Mouse (Mus musculus) intestine, embryonic 14.5 days (tissue): ENCODE results near the gene Slc5a11. TPM values are rescaled to one million over a fixed set of nuclear protein-coding genes. Genes with fewer than 3 reads are reported as not detected.

Source experiments
- ATAC-seq: fragments of 200-750 bp; cut with Nextera tagmentation; replicated peaks from 2 replicates; pipeline ENCODE4 v1.8.0; 2017; ENCODE audit warnings: low read depth, moderate number of reproducible peaks, moderate TSS enrichment, moderate library complexity; ENCODE audit not compliant: low FRiP score, low TSS enrichment
- DNase-seq: peaks from one replicate; pipeline ENCODE4 v3.0.0-alpha.2; 2018; ENCODE audit warnings: low spot score
- H3K27ac ChIP-seq: fragments of 300-500 bp; sonication (generic); 2 replicates; pipeline ENCODE4 v1.5.1; 2014; ENCODE audit warnings: low read depth, mild to moderate bottlenecking, control low read depth
- H3K27me3 ChIP-seq: fragments of 300-500 bp; sonication (generic); replicated peaks from 2 replicates; pipeline ENCODE4 v1.6.1; 2014; ENCODE audit warnings: low read length, control low read depth; ENCODE audit not compliant: control insufficient read depth, insufficient read depth
- H3K36me3 ChIP-seq: fragments of 300-500 bp; sonication (generic); 2 replicates; pipeline ENCODE4 v1.6.1; 2014; ENCODE audit warnings: low read length, control low read depth; ENCODE audit not compliant: control insufficient read depth, insufficient read depth
- H3K4me1 ChIP-seq: fragments of 300-500 bp; sonication (generic); replicated peaks from 2 replicates; pipeline ENCODE4 v1.6.1; 2014; ENCODE audit warnings: low read length, control low read depth, mixed read lengths; ENCODE audit not compliant: control insufficient read depth, insufficient read depth
- H3K4me2 ChIP-seq: fragments of 300-500 bp; sonication (generic); 2 replicates; pipeline ENCODE4 v1.6.1; 2014; ENCODE audit warnings: low read length
- H3K4me3 ChIP-seq: fragments of 300-500 bp; sonication (generic); 2 replicates; pipeline ENCODE4 v1.5.1; 2014; ENCODE audit warnings: low read depth, low read length, control low read depth, mixed read lengths
- H3K9ac ChIP-seq: fragments of 300-500 bp; sonication (generic); 2 replicates; pipeline ENCODE4 v1.6.1; 2014; ENCODE audit warnings: mild to moderate bottlenecking, low read length
- H3K9me3 ChIP-seq: fragments of 300-500 bp; sonication (generic); 2 replicates; pipeline ENCODE4 v1.6.1; 2016; ENCODE audit warnings: low read length, control low read depth; ENCODE audit not compliant: control insufficient read depth
- WGBS: fragments of 180-500 bp; shearing (Covaris S2); extraction: QIAGEN DNeasy Blood & Tissue Kit; methylation state at CpG from one replicate; pipeline ENCODE4 v1.1.7; 2014; 5-methylcytosine and 5-hydroxymethylcytosine counted together
- polyA plus RNA-seq: library from polyadenylated mRNA; unstranded; fragments of >200 nt; fragmentation: Nextera tagmentation; extraction: Ambion mirVana; gene quantifications from 2 replicates; pipeline ENCODE4 v1.2.1, GENCODE M21; 2014

Slc5a11 gene
- polyA plus RNA-seq, 1 experiment from 2014 or later = 2.9 TPM

DNA sequence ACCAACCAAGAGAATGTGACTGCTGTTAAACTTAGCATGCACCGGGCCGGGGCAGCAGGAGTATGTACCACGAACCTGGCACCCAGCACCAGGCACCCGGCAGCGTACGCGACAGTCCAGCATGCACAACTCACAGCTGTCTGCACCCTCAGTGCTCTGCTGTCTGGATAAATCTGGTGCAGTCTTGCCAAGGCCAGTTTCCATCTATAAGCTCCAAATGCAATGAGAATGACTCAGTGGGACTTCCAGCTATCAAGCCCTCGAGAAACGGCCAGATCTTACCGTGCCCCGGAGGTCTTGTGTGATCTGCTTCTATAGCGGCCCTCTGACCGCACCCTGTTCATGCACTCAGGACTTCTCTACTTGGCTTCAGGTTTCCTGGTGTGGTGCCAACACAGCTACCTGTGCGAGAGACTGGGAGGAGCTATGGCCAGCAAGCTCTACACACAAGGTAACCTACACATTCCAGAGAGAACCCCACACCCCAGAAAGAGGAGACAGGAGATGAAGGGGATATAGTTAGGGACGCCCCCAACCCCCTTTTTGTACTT is 14.8 kb upstream of the Slc5a11 start:
- H3K9me3 ChIP-seq = no peaks in the 10 kb centered on the region
- no peak overlapping the region for H3K9ac ChIP-seq
- DNase-seq (no peak), ATAC-seq (no peak)
- no peak overlapping the region for H3K4me3 ChIP-seq
- H3K36me3 ChIP-seq = peaks cover 9% of the 10 kb centered on the region
- H3K4me1 ChIP-seq = no peaks in the 10 kb centered on the region
- H3K4me2 ChIP-seq = no peak overlapping the region
- WGBS = 91% methylated on average over 15 of the region's 15 CpGs
- no peak overlapping the region for H3K27ac ChIP-seq
- no peaks in the 10 kb centered on the region for H3K27me3 ChIP-seq

GRCm38 (mm10) chr7:123200722-123201121 is 13.9 kb upstream of the Slc5a11 start:
- no peaks in the 10 kb centered on the region for H3K36me3 ChIP-seq
- ATAC-seq = no peak
- DNase-seq = no peak
- WGBS = 76% methylated on average over 9 of the region's 9 CpGs
- H3K4me3 ChIP-seq = no peak overlapping the region
- H3K27ac ChIP-seq = no peak overlapping the region
- H3K4me2 ChIP-seq = no peak overlapping the region
- H3K9ac ChIP-seq = no peak overlapping the region
- H3K27me3 ChIP-seq = no peaks in the 10 kb centered on the region
- no peaks in the 10 kb centered on the region for H3K9me3 ChIP-seq
- H3K4me1 ChIP-seq = no peaks in the 10 kb centered on the region

- H3K4me2 ChIP-seq = no peak overlapping the region
- no peaks in the 10 kb centered on the region for H3K36me3 ChIP-seq
- no peaks in the 10 kb centered on the region for H3K9me3 ChIP-seq
- 32% methylated on average over 14 of the region's 14 CpGs for WGBS
- ATAC-seq (no peak), DNase-seq (peak; percentile 79)
- no peaks in the 10 kb centered on the region for H3K27me3 ChIP-seq
- no peak overlapping the region for H3K27ac ChIP-seq
- no peak overlapping the region for H3K4me3 ChIP-seq
- no peaks in the 10 kb centered on the region for H3K4me1 ChIP-seq
- H3K9ac ChIP-seq = no peak overlapping the region
These were observed 9.3 kb upstream of the Slc5a11 start for GRCm38 (mm10) chr7:123205261-123205660.

- Histone ChIP-seq H3K36me3 (no peaks in the 10 kb centered on the region), H3K27ac (no peak overlapping the region), H3K9me3 (no peaks in the 10 kb centered on the region), H3K4me1 (no peaks in the 10 kb centered on the region), H3K9ac (no peak overlapping the region), H3K4me2 (no peak overlapping the region), H3K4me3 (no peak overlapping the region), H3K27me3 (no peaks in the 10 kb centered on the region)
- DNase-seq (no peak), ATAC-seq (no peak)
- WGBS = 73% methylated on average over 6 of the region's 6 CpGs
These were observed 7.0 kb upstream of the Slc5a11 start for GRCm38 (mm10) chr7:123207561-123207960.

DNA sequence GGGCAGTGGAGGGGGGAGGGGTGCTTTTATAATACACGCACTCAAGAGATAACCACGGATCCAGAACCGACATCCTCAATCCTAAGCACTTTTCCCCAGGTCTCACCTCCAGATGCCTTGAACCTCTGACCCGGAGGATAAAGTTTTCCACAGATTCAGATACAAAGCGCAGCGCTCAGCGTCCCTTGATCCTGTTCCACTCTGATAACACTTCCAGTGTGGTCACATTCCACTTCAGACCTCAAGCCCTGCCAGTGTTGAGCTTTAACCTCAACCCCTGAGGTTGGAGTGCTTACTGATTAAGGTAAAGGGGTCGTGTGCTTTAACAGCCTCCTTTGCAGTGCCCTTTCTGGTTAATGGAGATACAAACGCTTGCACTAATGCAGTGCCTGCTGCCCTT is 4.7 kb upstream of the Slc5a11 start:
- no peaks in the 10 kb centered on the region for H3K9me3 ChIP-seq
- no peak for DNase-seq
- peaks cover 11% of the 10 kb centered on the region for H3K4me1 ChIP-seq
- no peak overlapping the region for H3K27ac ChIP-seq
- no peak overlapping the region for H3K9ac ChIP-seq
- no peaks in the 10 kb centered on the region for H3K36me3 ChIP-seq
- H3K4me3 ChIP-seq = no peak overlapping the region
- no peaks in the 10 kb centered on the region for H3K27me3 ChIP-seq
- 49% methylated on average over 9 of the region's 9 CpGs for WGBS
- no peak for ATAC-seq
- no peak overlapping the region for H3K4me2 ChIP-seq

DNA sequence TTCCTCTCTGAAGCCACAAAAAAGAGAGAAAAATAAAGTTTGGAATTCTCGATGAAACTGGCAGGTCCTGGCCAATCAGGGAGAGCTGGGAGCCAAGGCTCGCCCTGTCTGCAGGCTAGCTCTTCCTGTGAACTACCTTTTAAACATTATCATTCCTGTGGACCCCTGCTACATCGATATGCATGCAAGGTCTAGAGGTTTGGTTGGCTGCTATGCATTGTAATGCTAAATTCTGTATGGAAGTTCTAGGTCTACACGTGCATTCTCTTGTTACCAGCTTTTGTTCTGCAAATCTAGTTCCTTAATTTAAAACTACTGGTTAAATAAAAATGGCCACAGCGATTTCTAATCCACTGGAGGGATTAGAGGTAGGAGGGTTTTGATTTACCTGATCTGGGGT is 3.1 kb upstream of the Slc5a11 start:
- WGBS = 64% methylated on average over 5 of the region's 5 CpGs
- no peak overlapping the region for H3K4me2 ChIP-seq
- H3K36me3 ChIP-seq = no peaks in the 10 kb centered on the region
- no peak for ATAC-seq
- no peak overlapping the region for H3K27ac ChIP-seq
- no peak overlapping the region for H3K9ac ChIP-seq
- H3K9me3 ChIP-seq = no peaks in the 10 kb centered on the region
- no peaks in the 10 kb centered on the region for H3K27me3 ChIP-seq
- no peak for DNase-seq
- no peak overlapping the region for H3K4me3 ChIP-seq
- H3K4me1 ChIP-seq = peaks cover 13% of the 10 kb centered on the region

DNA sequence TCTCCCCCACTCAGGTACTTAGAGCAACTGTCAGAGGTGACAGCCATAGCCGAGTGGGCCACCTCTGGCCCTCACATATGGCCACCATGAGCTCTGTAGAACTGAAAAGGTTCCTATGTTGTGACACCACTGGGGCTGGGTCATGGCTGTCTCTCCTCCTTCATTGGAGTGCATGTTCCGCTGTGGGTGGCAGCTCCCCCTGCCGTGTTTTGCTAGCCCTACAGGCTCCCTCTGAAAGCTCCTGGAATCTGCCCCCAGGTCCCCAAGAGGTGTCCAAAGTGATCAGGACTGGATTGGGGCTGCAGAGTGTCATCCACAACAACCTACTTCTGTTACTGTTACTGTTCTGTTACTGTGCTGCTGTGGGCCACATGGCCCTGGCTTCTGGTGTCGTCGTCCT is 2.3 kb upstream of the Slc5a11 start:
- Histone ChIP-seq H3K4me3 (no peak overlapping the region), H3K9me3 (no peaks in the 10 kb centered on the region), H3K27me3 (no peaks in the 10 kb centered on the region), H3K36me3 (no peaks in the 10 kb centered on the region), H3K4me1 (peaks cover 13% of the 10 kb centered on the region), H3K9ac (no peak overlapping the region), H3K4me2 (no peak overlapping the region), H3K27ac (no peak overlapping the region)
- ATAC-seq (no peak), DNase-seq (no peak)
- 87% methylated on average over 5 of the region's 5 CpGs for WGBS

DNA sequence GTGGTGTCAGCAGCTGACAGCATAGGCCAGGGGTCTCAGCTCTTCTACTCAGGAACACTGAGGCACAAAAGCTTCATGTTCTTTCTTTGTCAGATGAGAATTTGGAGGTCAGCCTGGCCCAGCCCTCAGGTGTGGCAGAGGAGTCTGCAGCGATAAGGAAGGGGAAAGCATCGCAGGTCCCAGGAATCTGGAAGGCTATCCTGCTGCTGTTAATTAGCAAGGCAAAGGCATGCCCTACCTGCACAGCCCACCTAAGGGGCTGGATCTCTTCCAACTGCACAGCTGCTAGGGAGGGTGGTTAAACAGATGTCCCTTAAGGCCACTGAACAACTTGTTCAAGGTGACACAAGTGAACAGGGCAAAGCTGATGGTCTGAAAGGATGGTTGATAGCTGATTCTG is 558 bp downstream of the Slc5a11 start:
- Histone ChIP-seq H3K4me3 (no peak overlapping the region), H3K9me3 (no peaks in the 10 kb centered on the region), H3K4me2 (no peak overlapping the region), H3K36me3 (no peaks in the 10 kb centered on the region), H3K9ac (no peak overlapping the region), H3K4me1 (peaks cover 13% of the 10 kb centered on the region), H3K27me3 (no peaks in the 10 kb centered on the region), H3K27ac (peak overlapping the region; percentile 17; the same call in 1 of the 2 replicates)
- DNase-seq (no peak), ATAC-seq (no peak)
- WGBS = 64% methylated on average over 2 of the region's 2 CpGs

GRCm38 (mm10) chr7:123217448-123218354 is 3.1 kb downstream of the Slc5a11 start:
- Histone ChIP-seq H3K9me3 (no peaks in the 10 kb centered on the region), H3K27ac (no peak overlapping the region), H3K9ac (no peak overlapping the region), H3K4me3 (no peak overlapping the region), H3K27me3 (no peaks in the 10 kb centered on the region), H3K4me1 (peaks cover 17% of the 10 kb centered on the region), H3K4me2 (no peak overlapping the region), H3K36me3 (no peaks in the 10 kb centered on the region)
- WGBS = 74% methylated on average over 7 of the region's 7 CpGs
- ATAC-seq = no peak
- DNase-seq = no peak
